Mouse (Mus musculus): ENCODE results near the gene Gm47189. TPM values are rescaled to one million over a fixed set of nuclear protein-coding genes. Genes with fewer than 3 reads are reported as not detected.
"Not testable (repeated sequence)": the region's sequence is repeated elsewhere in the genome, so short reads cannot be mapped to it uniquely, and the experiment has no call there.

The Gm47189 gene
- polyA plus RNA-seq (2014; fragmentation: Nextera tagmentation; extraction: Ambion mirVana) = not detected in 2 replicates

- not testable (repeated sequence) for H3K9me3 ChIP-seq (replicated peaks; ENCODE audit: control insufficient read depth, low read length); H3K4me2 ChIP-seq (ENCODE audit: low read depth, low read length); H3K4me1 ChIP-seq (ENCODE audit: control insufficient read depth, insufficient read depth, low read length); H3K4me3 ChIP-seq (ENCODE audit: low read depth, low read length); DNase-seq (ENCODE audit: low spot score); H3K27ac ChIP-seq (replicated peaks; ENCODE audit: low read depth, low read length); H3K27me3 ChIP-seq (ENCODE audit: control insufficient read depth, insufficient read depth, low read length); H3K36me3 ChIP-seq (replicated peaks; ENCODE audit: control insufficient read depth, insufficient read depth, low read depth, low read length); ATAC-seq (replicated peaks; ENCODE audit: insufficient number of reproducible peaks, low FRiP score, low TSS enrichment, low read depth); H3K9ac ChIP-seq (replicated peaks; ENCODE audit: low read length)
These were observed at the start of gene Gm47189 for GRCm38 (mm10) chr14:41772341-41772740. Gm47189 (minus strand) TSS chr14:41772441.

- not testable (repeated sequence) for DNase-seq (ENCODE audit: low spot score); ATAC-seq (replicated peaks; ENCODE audit: insufficient number of reproducible peaks, low FRiP score, low TSS enrichment, low read depth); H3K27me3 ChIP-seq (ENCODE audit: control insufficient read depth, insufficient read depth, low read length); H3K36me3 ChIP-seq (replicated peaks; ENCODE audit: control insufficient read depth, insufficient read depth, low read depth, low read length); H3K4me2 ChIP-seq (ENCODE audit: low read depth, low read length); H3K9ac ChIP-seq (replicated peaks; ENCODE audit: low read length); H3K27ac ChIP-seq (replicated peaks; ENCODE audit: low read depth, low read length); H3K4me3 ChIP-seq (ENCODE audit: low read depth, low read length); H3K4me1 ChIP-seq (ENCODE audit: control insufficient read depth, insufficient read depth, low read length); H3K9me3 ChIP-seq (replicated peaks; ENCODE audit: control insufficient read depth, low read length)
- 92% methylated on average over 2 of the region's 3 CpGs for WGBS
These were observed 16.3 kb downstream of the Gm47189 start for GRCm38 (mm10) chr14:41755931-41756330.

GRCm38 (mm10) chr14:41750514-41750913, 21.7 kb downstream of the Gm47189 start, which contains the start of gene Gm7929:
Gm7929 (minus strand) TSS chr14:41750614.
- not testable (repeated sequence) for H3K4me3 ChIP-seq (ENCODE audit: low read depth, low read length); ATAC-seq (replicated peaks; ENCODE audit: insufficient number of reproducible peaks, low FRiP score, low TSS enrichment, low read depth); H3K4me2 ChIP-seq (ENCODE audit: low read depth, low read length); DNase-seq (ENCODE audit: low spot score); H3K36me3 ChIP-seq (replicated peaks; ENCODE audit: control insufficient read depth, insufficient read depth, low read depth, low read length); H3K4me1 ChIP-seq (ENCODE audit: control insufficient read depth, insufficient read depth, low read length); H3K27me3 ChIP-seq (ENCODE audit: control insufficient read depth, insufficient read depth, low read length); H3K27ac ChIP-seq (replicated peaks; ENCODE audit: low read depth, low read length); H3K9ac ChIP-seq (replicated peaks; ENCODE audit: low read length); H3K9me3 ChIP-seq (replicated peaks; ENCODE audit: control insufficient read depth, low read length)
- WGBS = no CpG with 5 or more reads among the region's 1 CpGs

GRCm38 (mm10) chr14:41723437-41723836, 48.8 kb downstream of the Gm47189 start:
- not testable (repeated sequence) for ATAC-seq (replicated peaks; ENCODE audit: insufficient number of reproducible peaks, low FRiP score, low TSS enrichment, low read depth); H3K9me3 ChIP-seq (replicated peaks; ENCODE audit: control insufficient read depth, low read length); H3K4me2 ChIP-seq (ENCODE audit: low read depth, low read length); H3K36me3 ChIP-seq (replicated peaks; ENCODE audit: control insufficient read depth, insufficient read depth, low read depth, low read length); H3K9ac ChIP-seq (replicated peaks; ENCODE audit: low read length); H3K27ac ChIP-seq (replicated peaks; ENCODE audit: low read depth, low read length); H3K27me3 ChIP-seq (ENCODE audit: control insufficient read depth, insufficient read depth, low read length); H3K4me3 ChIP-seq (ENCODE audit: low read depth, low read length); H3K4me1 ChIP-seq (ENCODE audit: control insufficient read depth, insufficient read depth, low read length); DNase-seq (ENCODE audit: low spot score)
- 75% methylated on average over 17 of the region's 17 CpGs for WGBS

- not testable (repeated sequence) for DNase-seq (ENCODE audit: low spot score); H3K4me1 ChIP-seq (ENCODE audit: control insufficient read depth, insufficient read depth, low read length); H3K4me3 ChIP-seq (ENCODE audit: low read depth, low read length); H3K9ac ChIP-seq (replicated peaks; ENCODE audit: low read length); H3K4me2 ChIP-seq (ENCODE audit: low read depth, low read length); ATAC-seq (replicated peaks; ENCODE audit: insufficient number of reproducible peaks, low FRiP score, low TSS enrichment, low read depth); H3K9me3 ChIP-seq (replicated peaks; ENCODE audit: control insufficient read depth, low read length); H3K36me3 ChIP-seq (replicated peaks; ENCODE audit: control insufficient read depth, insufficient read depth, low read depth, low read length); H3K27me3 ChIP-seq (ENCODE audit: control insufficient read depth, insufficient read depth, low read length); H3K27ac ChIP-seq (replicated peaks; ENCODE audit: low read depth, low read length)
- WGBS = 76% methylated on average over 1 of the region's 1 CpGs
These were observed 55.1 kb downstream of the Gm47189 start for GRCm38 (mm10) chr14:41717180-41717579.

Other genes starting within 250 kb of the Gm47189 start
- gene Gm7970, start 216.9 kb downstream of the Gm47189 start, polyA plus RNA-seq (2014; fragmentation: Nextera tagmentation; extraction: Ambion mirVana) = not detected in 2 replicates
- not detected in 2 replicates for gene 1700049E17Rik2, start 199.2 kb downstream of the Gm47189 start, polyA plus RNA-seq (2014; fragmentation: Nextera tagmentation; extraction: Ambion mirVana)
- gene Gm3072, start 147.8 kb downstream of the Gm47189 start, polyA plus RNA-seq (2014; fragmentation: Nextera tagmentation; extraction: Ambion mirVana) = not detected in 2 replicates
- not detected in 2 replicates for gene Gm3676, start 126.0 kb downstream of the Gm47189 start, polyA plus RNA-seq (2014; fragmentation: Nextera tagmentation; extraction: Ambion mirVana)
- not detected in 2 replicates for gene Gm8068, start 70.6 kb downstream of the Gm47189 start, polyA plus RNA-seq (2014; fragmentation: Nextera tagmentation; extraction: Ambion mirVana)
- gene Gm7929, start 21.8 kb downstream of the Gm47189 start, polyA plus RNA-seq (2014; fragmentation: Nextera tagmentation; extraction: Ambion mirVana) = not detected in 2 replicates
- not detected in 2 replicates for gene Gm7980, start 134.8 kb upstream of the Gm47189 start, polyA plus RNA-seq (2014; fragmentation: Nextera tagmentation; extraction: Ambion mirVana)
- not detected in 2 replicates for gene 1700049E17Rik1, start 152.5 kb upstream of the Gm47189 start, polyA plus RNA-seq (2014; fragmentation: Nextera tagmentation; extraction: Ambion mirVana)
- gene 1700024B05Rik, start 171.6 kb upstream of the Gm47189 start, polyA plus RNA-seq (2014; fragmentation: Nextera tagmentation; extraction: Ambion mirVana) = not detected in 2 replicates
- gene Gm6401, start 195.5 kb upstream of the Gm47189 start, polyA plus RNA-seq (2014; fragmentation: Nextera tagmentation; extraction: Ambion mirVana) = not detected in 2 replicates
- gene Gm3543, start 210.9 kb upstream of the Gm47189 start, polyA plus RNA-seq (2014; fragmentation: Nextera tagmentation; extraction: Ambion mirVana) = not detected in 2 replicates

All from embryonic facial prominence, embryonic 11.5 days (tissue).